In the genomic region with DNA sequence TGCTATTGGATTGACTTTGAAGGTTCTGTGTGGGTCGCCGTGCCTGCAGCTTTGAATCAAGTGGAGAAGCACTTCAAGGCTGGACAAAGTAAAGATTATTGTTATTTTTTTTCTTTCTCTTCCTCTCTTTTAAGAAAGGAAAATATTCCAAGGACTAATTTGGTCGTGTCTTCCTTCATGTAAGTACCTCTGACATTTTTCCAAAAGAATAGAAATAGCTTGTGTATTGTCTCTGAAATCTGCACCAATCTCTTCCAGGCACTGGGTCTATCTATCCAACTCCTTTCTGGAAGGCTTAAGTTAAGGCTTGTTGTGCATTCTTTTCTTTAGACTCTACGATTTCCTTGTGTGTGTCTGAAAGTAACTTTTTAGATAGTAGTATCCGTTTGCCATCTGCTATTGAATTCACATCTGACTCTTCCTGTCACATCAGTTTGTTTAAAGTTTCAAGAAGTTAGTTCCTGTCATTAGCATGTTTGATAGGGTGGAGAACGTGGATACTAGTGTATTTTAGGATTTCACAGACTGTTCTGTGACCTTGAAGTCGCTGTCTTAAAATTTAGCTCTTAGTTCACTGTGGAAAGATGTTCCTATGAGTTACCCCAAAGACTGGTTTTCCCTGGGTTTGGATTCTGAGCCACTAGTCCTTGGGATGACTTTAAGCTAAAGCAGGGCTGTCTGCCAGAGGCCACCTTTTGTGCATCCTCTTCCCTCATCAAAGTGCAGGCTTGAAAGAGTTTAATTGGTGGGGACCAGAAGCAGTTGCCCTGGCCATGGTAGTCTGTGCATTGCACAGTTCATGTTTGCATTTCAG, we compare ENCODE assay signal across 8 mouse cellular contexts. TPM values are rescaled to one million over a fixed set of nuclear protein-coding genes. Genes with fewer than 3 reads are reported as not detected.
DNase-seq lines count a peak whose midpoint lies in the region; ATAC-seq lines count a peak whose summit lies in the region.

No protein-coding gene starts in this region.

- ATAC-seq in kidney, embryonic 16.5 days (ENCODE audit: low FRiP score, low TSS enrichment): no peak
- peak; percentile 8 for ATAC-seq in megakaryocyte, adult 5-6 weeks (ENCODE audit: poor library complexity, severe bottlenecking)

- no peaks in the 10 kb centered on the region for H3K36me3 ChIP-seq in kidney, embryonic 16.5 days (ENCODE audit: insufficient read depth, low read length)
- no peaks in the 10 kb centered on the region for H3K36me3 ChIP-seq in embryonic facial prominence, embryonic 10.5 days (replicated peaks)

- peak overlapping the region; percentile 69 for H3K9ac ChIP-seq in kidney, embryonic 16.5 days (replicated peaks; ENCODE audit: low read length)

- H3K27me3 ChIP-seq in kidney, embryonic 16.5 days (ENCODE audit: insufficient read depth, low read length): no peaks in the 10 kb centered on the region
- peaks cover 18% of the 10 kb centered on the region; the same call in 1 of the 2 replicates for H3K27me3 ChIP-seq in embryonic facial prominence, embryonic 10.5 days (replicated peaks; ENCODE audit: low read depth, poor library complexity, severe bottlenecking)

- H3K9me3 ChIP-seq in kidney, embryonic 16.5 days (ENCODE audit: low read length): no peaks in the 10 kb centered on the region
- no peaks in the 10 kb centered on the region for H3K9me3 ChIP-seq in embryonic facial prominence, embryonic 10.5 days

- whole genome bisulfite sequencing in kidney, embryonic 16.5 days: 11% methylated on average over 7 of the region's 7 CpGs
- WGBS in embryonic facial prominence, embryonic 10.5 days: 15% methylated on average over 7 of the region's 7 CpGs

- H3K4me3 ChIP-seq in kidney, embryonic 16.5 days (ENCODE audit: low read length): peak overlapping the region; percentile 68
- H3K4me3 ChIP-seq in embryonic facial prominence, embryonic 10.5 days: peak overlapping the region; percentile 68

- H3K4me1 ChIP-seq in kidney, embryonic 16.5 days (ENCODE audit: insufficient read depth, low read length): peaks cover 3% of the 10 kb centered on the region; the same call in 1 of the 2 replicates
- peaks cover 11% of the 10 kb centered on the region for H3K4me1 ChIP-seq in embryonic facial prominence, embryonic 10.5 days

- H3K4me2 ChIP-seq in kidney, embryonic 16.5 days (replicated peaks; ENCODE audit: low read depth, low read length): peak overlapping the region; percentile 75

- intact Hi-C loops in heart, postnatal 10 days (cut with DNase I): loop anchor here (2.0 to 10.0 kb wide), 2 partner anchors 48 to 1460 kb away; no protein-coding TSS in a partner anchor

- H3K27ac ChIP-seq in kidney, embryonic 16.5 days (ENCODE audit: low read length): peak overlapping the region; percentile 83
- peak overlapping the region; percentile 78 for H3K27ac ChIP-seq in embryonic facial prominence, embryonic 10.5 days (replicated peaks)

- DNase-seq in kidney, adult 18-20 months: no peak
- DNase-seq in embryonic facial prominence, embryonic 10.5 days (ENCODE audit: low spot score): no peak
- peak; percentile 43 to 50 for DNase-seq in heart, postnatal 10 days
- no peak for DNase-seq in right cerebral cortex, postnatal 4 days
- DNase-seq in natural killer cell, adult 2 months (ENCODE audit: low spot score in 2 of 2): no peak
- DNase-seq in spleen, postnatal 14 days (ENCODE audit: low spot score in 2 of 2): no peak

RNA-seq across cellular contexts. Expression of a gene that starts 21.3 kb away (rescaled TPM):
- 54.9 and 56.5 TPM in 2 replicates for polyA plus RNA-seq in kidney, embryonic 16.5 days (2015; fragmentation: Nextera tagmentation; extraction: Ambion mirVana)
- 17.9 and 18.1 TPM in 2 replicates for polyA plus RNA-seq in embryonic facial prominence, embryonic 10.5 days (2016; fragmentation: Nextera tagmentation; extraction: Ambion mirVana)
- total RNA-seq in heart, postnatal 10 days (2021): 100 to 1,000 TPM in 1 of 2 experiments, 10 to 100 TPM in 1; 84.8 to 105 TPM
- total RNA-seq in megakaryocyte, adult 5-6 weeks (2015): 52.8 and 57.4 TPM in 2 replicates
- total RNA-seq in megakaryocyte, adult 5-6 weeks (2017): 86.5 and 89.1 TPM in 2 replicates

Comparison
In these comparisons a context has a peak if more than half of its experiments do, and no peak if none do; other contexts are left out.
1. DNase-seq: peak in heart, postnatal 10 days (2 of 2); none in kidney, adult 18-20 months (single experiment), embryonic facial prominence, embryonic 10.5 days (single experiment), right cerebral cortex, postnatal 4 days (single experiment), natural killer cell, adult 2 months (0 of 2) and spleen, postnatal 14 days (0 of 2).